Mouse (Mus musculus) olfactory bulb, adult 2 months (tissue): ENCODE data around the gene Fancl. TPM values are rescaled to one million over a fixed set of nuclear protein-coding genes. Genes with fewer than 3 reads are reported as not detected.
"Not testable (repeated sequence)": the region's sequence is repeated elsewhere in the genome, so short reads cannot be mapped to it uniquely, and the experiment has no call there.

Experiments used
- H3K27ac ChIP-seq: fragments of 200-500 bp; 2 replicates; pipeline ENCODE4 v1.5.1; 2012; ENCODE audit warnings: low read depth, low read length; ENCODE audit not compliant: insufficient read depth
- H3K4me1 ChIP-seq: fragments of 200-500 bp; 2 replicates; pipeline ENCODE4 v1.6.1; 2012; ENCODE audit warnings: low read length; ENCODE audit not compliant: control insufficient read depth, insufficient read depth
- H3K4me3 ChIP-seq: fragments of 200-500 bp; 2 replicates; pipeline ENCODE4 v1.5.1; 2012; ENCODE audit warnings: mild to moderate bottlenecking, low read depth, low read length, moderate library complexity; ENCODE audit not compliant: insufficient read depth
- CTCF ChIP-seq: fragments of 200-500 bp; IDR thresholded peaks from 2 replicates; pipeline ENCODE4 v1.5.1; 2012; ENCODE audit warnings: low read depth, mild to moderate bottlenecking, low read length, moderate library complexity; ENCODE audit not compliant: insufficient read depth
- POLR2A ChIP-seq: fragments of 200-500 bp; IDR thresholded peaks from 2 replicates; pipeline ENCODE4 v1.6.1; 2012; ENCODE audit warnings: mild to moderate bottlenecking, low read depth, low read length, moderate library complexity; ENCODE audit not compliant: insufficient read depth
- WGBS: fragments of 180-500 bp; shearing (Covaris S2); methylation state at CpG from one replicate; pipeline ENCODE4 v1.1.7; 2018; 5-methylcytosine and 5-hydroxymethylcytosine counted together
- polyA plus RNA-seq: library from polyadenylated mRNA; stranded (reverse); fragments of >200 nt; gene quantifications from 2 replicates; pipeline ENCODE4 v1.2.4, GENCODE M21; 2012; ENCODE audit warnings: low replicate concordance; ENCODE audit not compliant: missing spikeins, insufficient read depth, insufficient read length

Fancl gene
- polyA plus RNA-seq = not detected in 2 replicates

DNA sequence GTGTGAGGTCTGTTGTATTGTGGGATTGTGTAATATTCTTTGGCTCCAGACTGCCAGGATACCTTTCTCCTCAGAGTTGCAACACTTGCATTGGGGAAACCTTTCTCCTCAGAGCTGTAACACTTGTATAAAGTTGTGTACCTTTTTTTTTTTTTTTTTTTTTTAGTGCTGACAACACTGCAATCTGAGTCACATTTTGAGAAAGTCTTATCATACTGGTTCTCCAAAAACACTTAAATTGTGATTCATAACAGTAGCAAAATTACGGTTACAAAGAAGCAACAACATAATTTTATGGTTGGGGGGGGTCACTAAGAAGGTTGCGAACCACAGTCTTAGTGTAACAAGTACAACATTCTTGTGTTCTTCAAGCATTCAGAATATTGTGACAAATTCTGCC, at the start of gene Fancl:
Gene Fancl, plus strand, starts transcription at position 165 of the 400 bp plus-strand sequence.
- TF ChIP-seq CTCF (no peak), POLR2A (no peak)
- 97% methylated on average over 2 of the region's 2 CpGs for WGBS
- Histone ChIP-seq H3K4me1 (0 out of 2 replicates have a peak, but pooled peaks cover 4% of the 10 kb centered on the region), H3K27ac (no peak within 1 kb of the TSS), H3K4me3 (peak within 1 kb of the TSS; percentile 79)

DNA sequence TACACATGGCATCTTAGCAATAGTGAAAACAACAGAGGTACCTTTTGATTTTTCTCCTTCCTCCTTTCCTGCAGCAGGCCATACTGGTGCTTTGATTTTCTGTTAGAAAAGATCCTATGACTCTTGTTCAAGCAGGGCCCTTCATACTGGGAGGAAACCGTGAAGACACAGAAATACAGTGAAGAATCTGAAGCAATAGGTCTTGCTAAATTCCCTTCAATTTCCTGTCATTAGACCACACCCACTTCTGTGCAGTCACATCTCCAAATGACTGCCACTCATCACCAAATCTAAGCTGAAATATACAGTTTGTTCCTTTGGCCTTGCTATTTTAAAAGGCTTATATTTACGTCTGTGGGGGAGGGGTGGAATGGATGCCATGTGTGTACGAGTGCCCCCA, 49.1 kb upstream of the Fancl start:
- 84% methylated on average over 3 of the region's 3 CpGs for WGBS
- Histone ChIP-seq H3K4me1 (peaks cover 1% of the 10 kb centered on the region), H3K27ac (no peak overlapping the region), H3K4me3 (no peak overlapping the region)
- no peak for TF ChIP-seq CTCF
- no peak for TF ChIP-seq POLR2A

DNA sequence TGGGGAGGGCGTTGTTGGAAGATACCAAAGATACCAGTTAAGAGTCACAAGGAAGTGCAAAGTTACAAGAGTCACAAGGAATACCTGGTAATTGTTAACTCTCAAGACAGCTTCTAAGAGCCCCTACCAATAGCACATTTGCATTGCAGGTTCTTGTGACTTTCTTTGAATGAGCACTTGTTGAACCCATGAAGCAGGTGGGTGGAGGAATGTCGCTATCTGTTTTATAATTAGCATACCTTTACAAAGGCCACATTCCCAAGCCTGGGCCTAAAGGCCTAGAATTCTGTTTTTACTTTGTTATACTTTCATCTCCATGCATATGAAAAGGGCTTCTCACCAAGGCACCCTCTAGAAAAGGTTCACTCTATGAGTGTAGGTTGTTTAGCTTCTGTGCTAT, 15.8 kb upstream of the Fancl start:
- H3K4me1 ChIP-seq, H3K4me3 ChIP-seq, H3K27ac ChIP-seq: not testable (repeated sequence)
- WGBS = 81% methylated on average over 2 of the region's 2 CpGs

DNA sequence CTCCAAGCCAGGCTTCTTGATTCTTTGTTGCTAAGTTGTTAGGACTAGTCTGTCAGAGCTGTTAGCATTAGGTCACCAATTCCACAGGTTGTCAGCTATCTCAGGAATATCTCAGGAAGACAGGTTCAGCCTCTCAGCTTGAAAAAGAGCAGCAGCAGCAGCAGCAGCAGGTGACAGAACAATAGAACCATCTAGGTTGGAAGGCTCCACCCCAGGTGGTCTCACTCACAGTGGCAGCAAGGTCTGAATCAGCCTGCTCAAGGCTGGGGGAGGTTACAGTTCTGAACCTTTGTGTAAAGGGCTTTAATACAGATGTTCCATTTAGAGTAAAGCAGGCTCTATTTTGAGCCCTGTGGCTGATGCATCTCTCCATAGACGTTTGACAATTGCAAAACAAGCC, 14.0 kb upstream of the Fancl start:
- not testable (repeated sequence) for H3K4me3 ChIP-seq, H3K4me1 ChIP-seq
- 30% methylated on average over 1 of the region's 1 CpGs for WGBS

DNA sequence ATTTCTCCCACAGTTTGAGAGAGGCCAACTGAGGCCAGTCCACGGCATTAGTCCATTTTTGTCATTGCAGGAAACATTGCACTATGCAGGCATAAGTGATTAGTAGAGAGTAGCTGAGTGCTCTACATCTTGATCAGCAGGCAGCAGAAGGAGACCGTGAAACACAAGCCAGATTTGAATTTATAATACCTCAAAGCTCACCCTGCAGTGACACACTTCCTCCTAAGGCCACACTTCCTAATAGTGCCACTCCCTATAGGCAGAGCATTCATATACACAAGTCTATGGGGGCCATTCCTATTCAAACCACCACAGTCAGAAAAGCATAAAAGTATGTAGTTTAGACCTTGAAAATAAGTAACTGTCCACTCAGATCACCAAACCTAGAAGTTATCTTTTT, 11.8 kb upstream of the Fancl start:
- TF ChIP-seq POLR2A = no peak
- TF ChIP-seq CTCF = no peak
- H3K4me3 ChIP-seq = no peak overlapping the region
- no peak overlapping the region for H3K27ac ChIP-seq
- 94% methylated on average over 2 of the region's 2 CpGs for WGBS
- no peaks in the 10 kb centered on the region for H3K4me1 ChIP-seq

More for the DNA sequence above, 14.0 kb upstream of the Fancl start:
- not testable (repeated sequence) for H3K27ac ChIP-seq

DNA sequence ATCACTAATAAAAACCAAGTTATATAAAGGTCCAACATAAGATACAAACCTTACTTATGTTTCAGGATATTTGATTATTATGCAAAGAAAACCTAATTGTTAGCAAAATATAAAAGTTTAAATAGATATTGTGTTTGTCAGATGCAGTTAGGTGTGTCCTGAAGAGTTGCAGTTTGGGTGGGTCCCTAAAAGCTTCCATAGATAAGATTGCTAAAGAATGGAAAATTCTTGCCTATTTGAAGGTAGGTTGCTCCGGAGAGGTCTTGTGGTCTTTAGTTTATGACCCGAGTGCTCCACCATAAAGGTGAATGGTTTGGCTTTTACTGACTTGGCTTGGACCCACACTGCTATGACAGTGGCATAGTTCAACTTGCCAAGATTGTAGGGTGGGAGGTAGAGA, 7.9 kb upstream of the Fancl start:
- WGBS = 80% methylated on average over 2 of the region's 2 CpGs
- TF ChIP-seq CTCF (no peak), POLR2A (no peak)
- Histone ChIP-seq H3K4me3 (no peak overlapping the region), H3K27ac (no peak overlapping the region), H3K4me1 (no peaks in the 10 kb centered on the region)

DNA sequence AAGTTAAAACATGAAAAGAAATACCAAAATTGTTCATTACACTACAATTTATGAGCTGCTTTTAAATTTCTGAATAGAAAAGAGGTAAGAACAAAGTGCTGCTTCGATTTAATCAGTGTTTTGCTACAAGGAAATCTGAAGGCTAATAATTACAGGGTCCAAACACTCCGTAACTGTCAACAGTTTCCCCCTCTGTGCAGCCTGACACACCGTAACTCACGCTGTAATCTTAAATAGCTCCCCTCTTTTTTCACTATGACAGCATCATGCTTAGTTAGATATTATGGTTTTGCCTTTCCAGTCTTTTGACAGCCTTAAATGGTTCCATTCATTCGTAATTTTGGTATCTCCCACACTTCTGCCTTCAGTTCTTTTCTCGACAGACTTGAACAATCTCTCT, 4.4 kb upstream of the Fancl start:
- Histone ChIP-seq H3K4me3 (no peak overlapping the region), H3K27ac (no peak overlapping the region), H3K4me1 (no peaks in the 10 kb centered on the region)
- 44% methylated on average over 6 of the region's 6 CpGs for WGBS
- TF ChIP-seq CTCF (no peak), POLR2A (no peak)

DNA sequence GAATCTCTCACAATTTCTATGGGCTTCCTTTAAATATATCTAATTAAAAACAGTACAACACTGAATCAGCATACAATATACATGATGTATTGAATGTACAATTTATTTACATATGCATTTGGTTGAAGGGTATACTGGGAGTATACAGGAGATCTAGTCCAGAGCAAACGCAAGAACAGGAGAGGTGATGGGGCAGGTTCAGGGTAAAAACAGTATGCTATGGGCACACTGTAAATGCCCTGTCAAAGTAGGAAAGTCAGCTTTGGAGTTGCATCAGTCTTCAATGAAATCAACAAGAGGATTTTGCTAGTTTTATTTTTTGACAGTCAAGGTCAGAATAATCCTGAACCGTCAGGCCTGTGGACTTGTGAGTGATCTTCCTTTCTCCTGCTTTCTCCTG, 743 bp downstream of the Fancl start:
- peak overlapping the region; percentile 79 for H3K4me3 ChIP-seq
- H3K27ac ChIP-seq = no peak overlapping the region
- TF ChIP-seq CTCF (no peak), POLR2A (no peak)
- WGBS = 56% methylated on average over 2 of the region's 2 CpGs
- H3K4me1 ChIP-seq = 0 out of 2 replicates have a peak, but pooled peaks cover 4% of the 10 kb centered on the region

DNA sequence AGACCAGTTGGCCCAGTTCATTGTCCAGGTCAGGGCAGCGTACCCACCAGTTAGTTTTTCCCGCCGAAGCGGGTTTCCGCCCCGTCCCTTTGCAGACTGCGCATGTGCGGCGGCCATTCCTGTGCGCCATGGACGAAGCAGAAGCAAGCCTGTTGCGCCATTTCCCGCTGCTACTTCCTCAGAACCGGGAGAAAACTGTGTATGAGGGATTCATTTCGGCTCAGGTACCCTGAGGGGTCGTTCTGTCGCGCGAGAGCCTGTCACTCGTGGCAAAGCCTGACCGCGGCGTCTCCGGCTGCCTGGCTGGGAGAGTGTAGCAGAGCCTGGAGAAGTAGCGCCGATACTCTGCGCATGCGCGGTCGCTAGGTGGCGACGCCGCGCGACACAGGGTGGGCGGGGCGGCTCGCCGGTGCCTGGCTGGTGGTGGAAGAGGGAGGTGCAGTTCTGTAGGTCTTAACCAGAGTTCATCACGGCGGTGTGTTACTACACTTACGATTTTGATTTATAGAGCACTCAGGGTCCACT, 1.2 kb downstream of the Fancl start:
- H3K27ac ChIP-seq = peak overlapping the region; percentile 80
- under 1% methylated on average over 42 of the region's 42 CpGs for WGBS
- peak overlapping the region; percentile 79 for H3K4me3 ChIP-seq
- 0 out of 2 replicates have a peak, but pooled peaks have one; percentile 9 for TF ChIP-seq CTCF
- peak; percentile 83; the same call in 1 of the 2 replicates for TF ChIP-seq POLR2A
- H3K4me1 ChIP-seq = 0 out of 2 replicates have a peak, but pooled peaks cover 4% of the 10 kb centered on the region

DNA sequence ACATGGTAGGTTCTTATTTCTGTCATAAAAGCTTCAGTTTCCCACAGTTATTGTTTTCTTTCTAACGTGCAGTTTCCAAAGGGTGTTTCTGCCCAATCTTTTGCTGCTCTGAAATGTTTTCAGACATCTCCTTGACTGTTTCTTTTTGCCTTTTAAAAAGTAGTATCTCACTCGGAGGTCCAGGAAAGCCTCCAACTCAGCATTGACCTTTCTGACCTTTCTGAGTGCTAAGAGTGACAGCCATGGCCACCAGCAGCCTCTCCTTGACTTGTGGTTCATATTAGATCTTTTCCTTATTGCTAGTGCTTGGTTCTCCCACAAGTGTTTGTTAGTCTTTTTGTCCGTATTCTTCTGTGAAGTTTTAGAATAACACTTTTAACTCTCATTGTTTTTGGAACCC, 9.6 kb downstream of the Fancl start:
- Histone ChIP-seq H3K4me1 (no peaks in the 10 kb centered on the region), H3K27ac (no peak overlapping the region), H3K4me3 (no peak overlapping the region)
- TF ChIP-seq POLR2A = no peak
- no peak for TF ChIP-seq CTCF
- WGBS = 57% methylated on average over 3 of the region's 3 CpGs
